Mouse (Mus musculus) hindbrain, embryonic 13.5 days (tissue): ENCODE data around the gene Gm4175. TPM values are rescaled to one million over a fixed set of nuclear protein-coding genes. Genes with fewer than 3 reads are reported as not detected.
"Not testable (repeated sequence)": the region's sequence is repeated elsewhere in the genome, so short reads cannot be mapped to it uniquely, and the experiment has no call there.

Experiments used
- ATAC-seq: fragments of 200-750 bp; cut with Nextera tagmentation; 2 replicates; pipeline ENCODE4 v1.8.0; 2017; ENCODE audit warnings: moderate TSS enrichment; ENCODE audit not compliant: low FRiP score
- H3K27ac ChIP-seq: fragments of 300-500 bp; sonication (generic); 2 replicates; pipeline ENCODE4 v1.5.1; 2015; ENCODE audit warnings: inconsistent platforms, mild to moderate bottlenecking, moderate library complexity
- H3K27me3 ChIP-seq: fragments of 300-500 bp; sonication (generic); 2 replicates; pipeline ENCODE4 v1.6.1; 2015; ENCODE audit warnings: mild to moderate bottlenecking, inconsistent platforms
- H3K36me3 ChIP-seq: fragments of 300-500 bp; sonication (generic); 2 replicates; pipeline ENCODE4 v1.6.1; 2015; ENCODE audit warnings: mild to moderate bottlenecking, inconsistent platforms
- H3K4me1 ChIP-seq: fragments of 300-500 bp; sonication (generic); replicated peaks from 2 replicates; pipeline ENCODE4 v1.6.1; 2015; ENCODE audit warnings: inconsistent platforms
- H3K4me2 ChIP-seq: fragments of 300-500 bp; sonication (generic); 2 replicates; pipeline ENCODE4 v1.6.1; 2015; ENCODE audit warnings: inconsistent platforms, mild to moderate bottlenecking, moderate library complexity
- H3K4me3 ChIP-seq: fragments of 300-500 bp; sonication (generic); 2 replicates; pipeline ENCODE4 v1.5.1; 2015; ENCODE audit warnings: mild to moderate bottlenecking, inconsistent platforms
- H3K9ac ChIP-seq: fragments of 300-500 bp; sonication (generic); 2 replicates; pipeline ENCODE4 v1.6.1; 2015; ENCODE audit warnings: mild to moderate bottlenecking, inconsistent platforms
- H3K9me3 ChIP-seq: fragments of 300-500 bp; sonication (generic); 2 replicates; pipeline ENCODE4 v1.6.1; 2016; ENCODE audit warnings: inconsistent platforms
- WGBS: fragments of 180-500 bp; shearing (Covaris S2); methylation state at CpG from one replicate; pipeline ENCODE4 v1.1.7; 2015; 5-methylcytosine and 5-hydroxymethylcytosine counted together
- polyA plus RNA-seq: library from polyadenylated mRNA; unstranded; fragments of >200 nt; fragmentation: Nextera tagmentation; extraction: Ambion mirVana; gene quantifications from 2 replicates; pipeline ENCODE4 v1.2.1, GENCODE M21; 2015

Gene Gm4175
- polyA plus RNA-seq = not detected in 2 replicates

DNA sequence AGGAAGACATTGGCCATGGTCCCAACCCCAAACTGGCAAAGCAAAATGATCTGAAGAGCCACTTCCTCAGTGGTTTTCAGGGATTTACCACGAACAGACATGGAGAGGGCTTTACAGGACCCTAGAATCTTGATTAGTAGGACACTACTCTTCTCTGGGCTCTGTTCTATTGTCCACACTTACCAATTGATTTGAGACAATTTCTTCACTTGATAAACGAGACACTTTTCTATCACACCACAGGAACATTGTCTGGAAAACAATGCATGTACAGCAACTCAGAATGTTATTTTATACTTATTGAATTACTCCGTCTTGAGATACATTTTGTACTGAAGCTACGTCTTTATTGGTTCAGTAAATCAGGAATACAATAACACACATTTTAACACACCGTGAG, at the start of gene Gm4175:
Gene Gm4175 (minus strand): TSS at position 101 of the 400 bp plus-strand sequence.
- H3K4me1 ChIP-seq, H3K27ac ChIP-seq, H3K4me3 ChIP-seq, H3K9me3 ChIP-seq, H3K4me2 ChIP-seq, H3K27me3 ChIP-seq, H3K36me3 ChIP-seq, ATAC-seq, H3K9ac ChIP-seq: not testable (repeated sequence)
- WGBS = no CpG with 5 or more reads among the region's 5 CpGs

DNA sequence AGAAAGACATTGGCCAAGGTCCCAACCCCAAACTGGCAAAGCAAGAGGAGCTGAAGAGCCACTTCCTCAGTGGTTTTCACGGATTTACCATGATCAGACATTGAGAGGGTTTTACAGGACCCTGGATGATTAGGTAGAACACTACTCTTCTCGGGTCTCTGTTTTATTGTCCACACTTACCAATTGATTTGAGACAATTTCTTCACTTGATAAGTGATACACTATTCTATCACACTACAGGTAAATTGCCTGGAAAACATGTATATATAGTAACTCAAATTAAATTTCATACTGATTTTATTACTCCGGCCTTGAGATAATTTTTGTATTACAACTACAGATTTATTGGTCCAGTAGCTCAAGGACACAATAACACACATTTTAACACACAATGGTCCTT, 35.4 kb upstream of the Gm4175 start, which contains the start of gene Gm4177:
Gene Gm4177 (minus strand): TSS at position 101 of the 400 bp plus-strand sequence.
- WGBS = no CpG with 5 or more reads among the region's 3 CpGs
- not testable (repeated sequence) for H3K27me3 ChIP-seq

More for the DNA sequence above, 35.4 kb upstream of the Gm4175 start, which contains the start of gene Gm4177:
- not testable (repeated sequence) for H3K9me3 ChIP-seq, H3K36me3 ChIP-seq, H3K4me3 ChIP-seq, H3K27ac ChIP-seq, ATAC-seq, H3K4me1 ChIP-seq, H3K4me2 ChIP-seq, H3K9ac ChIP-seq

Other genes starting within 250 kb of the Gm4175 start
- gene Vmn1r130, start 249.7 kb downstream of the Gm4175 start, polyA plus RNA-seq = not detected in 2 replicates
- not detected in 2 replicates for gene Vmn1r131, start 215.4 kb downstream of the Gm4175 start, polyA plus RNA-seq
- not detected in 2 replicates for gene Vmn1r132, start 147.4 kb downstream of the Gm4175 start, polyA plus RNA-seq
- not detected in 2 replicates for gene Gm4177, start 35.3 kb upstream of the Gm4175 start, polyA plus RNA-seq
- gene Vmn1r135, start 70.9 kb upstream of the Gm4175 start, polyA plus RNA-seq = not detected in 2 replicates
- gene Gm5725, start 82.8 kb upstream of the Gm4175 start, polyA plus RNA-seq = not detected in 2 replicates
- gene Gm5891, start 159.8 kb upstream of the Gm4175 start, polyA plus RNA-seq = not detected in 2 replicates
- not detected in 2 replicates for gene Vmn1r137, start 233.1 kb upstream of the Gm4175 start, polyA plus RNA-seq